Mouse (Mus musculus) gonadal fat pad, adult 2 months (tissue): ENCODE results near the gene Sycp3. TPM values are rescaled to one million over a fixed set of nuclear protein-coding genes. Genes with fewer than 3 reads are reported as not detected.
"Not testable (repeated sequence)": the region's sequence is repeated elsewhere in the genome, so short reads cannot be mapped to it uniquely, and the experiment has no call there.

Source experiments
- DNase-seq: peaks from one replicate; pipeline ENCODE4 v3.0.0-alpha.2; 2012; ENCODE audit warnings: low read depth
- polyA plus RNA-seq: library from polyadenylated mRNA; depleted of rRNA; stranded (reverse); fragments of >200 nt; gene quantifications from 2 replicates; pipeline ENCODE4 v1.2.3, GENCODE M21; 2012; rRNA removed

Gene Sycp3
- 0.10 and 0.42 TPM in 2 replicates for polyA plus RNA-seq

- DNase-seq: no peak
Measured at GRCm38 (mm10) chr10:88459502-88459992, at the start of gene Sycp3. Gene Sycp3 (plus strand): TSS chr10:88459569.

- no peak for DNase-seq
Measured at GRCm38 (mm10) chr10:88409751-88410150, 49.6 kb upstream of the Sycp3 start.

- no peak for DNase-seq
Measured at GRCm38 (mm10) chr10:88412290-88412995, 46.9 kb upstream of the Sycp3 start.

GRCm38 (mm10) chr10:88417686-88418085 is 41.7 kb upstream of the Sycp3 start:
- DNase-seq: no peak

- DNase-seq: no peak
Measured at GRCm38 (mm10) chr10:88420141-88420541, 39.2 kb upstream of the Sycp3 start.

- DNase-seq: no peak
Measured at GRCm38 (mm10) chr10:88420655-88421435, 38.5 kb upstream of the Sycp3 start.

GRCm38 (mm10) chr10:88426158-88426816 is 33.1 kb upstream of the Sycp3 start:
- no peak for DNase-seq

GRCm38 (mm10) chr10:88426896-88427295 is 32.5 kb upstream of the Sycp3 start:
- DNase-seq: no peak

GRCm38 (mm10) chr10:88427998-88428397 is 31.4 kb upstream of the Sycp3 start:
- no peak for DNase-seq

GRCm38 (mm10) chr10:88441224-88441623 is 18.1 kb upstream of the Sycp3 start:
- DNase-seq: no peak

GRCm38 (mm10) chr10:88451221-88451620 is 8.1 kb upstream of the Sycp3 start:
- no peak for DNase-seq

- DNase-seq: no peak
Measured at GRCm38 (mm10) chr10:88451990-88452389, 7.4 kb upstream of the Sycp3 start.

- DNase-seq: no peak
Measured at GRCm38 (mm10) chr10:88457816-88458215, 1.6 kb upstream of the Sycp3 start.

- DNase-seq: no peak
Measured at GRCm38 (mm10) chr10:88460122-88460820, 902 bp downstream of the Sycp3 start.

GRCm38 (mm10) chr10:88482866-88483265 is 23.5 kb downstream of the Sycp3 start:
- not testable (repeated sequence) for DNase-seq

GRCm38 (mm10) chr10:88488629-88489028 is 29.3 kb downstream of the Sycp3 start:
- no peak for DNase-seq

- no peak for DNase-seq
Measured at GRCm38 (mm10) chr10:88491632-88492031, 32.3 kb downstream of the Sycp3 start.

GRCm38 (mm10) chr10:88492658-88493057 is 33.3 kb downstream of the Sycp3 start:
- DNase-seq: no peak

- no peak for DNase-seq
Measured at GRCm38 (mm10) chr10:88494959-88495587, 35.7 kb downstream of the Sycp3 start.

GRCm38 (mm10) chr10:88496864-88497564 is 37.6 kb downstream of the Sycp3 start:
- no peak for DNase-seq

- DNase-seq: no peak
Measured at GRCm38 (mm10) chr10:88499993-88500392, 40.6 kb downstream of the Sycp3 start.
